Mouse (Mus musculus): Measurements from ENCODE around the gene Ppm1h. TPM values are rescaled to one million over a fixed set of nuclear protein-coding genes. Genes with fewer than 3 reads are reported as not detected.

Gene Ppm1h
- polyA plus RNA-seq, 1 experiment from 2014 or later, result 10.7 TPM

DNA sequence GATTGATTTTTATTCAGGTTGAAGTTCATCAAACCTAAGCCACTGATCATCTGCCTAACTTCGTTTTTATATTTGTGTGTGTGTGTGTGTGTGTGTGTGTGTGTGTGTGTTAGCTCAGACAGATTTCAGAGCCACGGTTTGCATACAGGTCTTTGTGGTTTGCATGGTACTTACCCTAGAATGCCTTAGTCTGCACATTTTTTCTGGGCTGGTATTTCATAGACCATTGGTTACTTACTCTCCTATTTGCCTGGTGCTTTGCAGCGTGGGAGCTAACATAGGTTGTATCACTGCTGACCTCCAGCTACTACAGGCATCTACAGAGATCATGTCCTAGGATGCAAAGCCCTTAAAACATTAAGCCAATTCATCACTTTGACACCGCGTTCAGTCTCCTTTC is 33.7 kb downstream of the Ppm1h start:
- Histone ChIP-seq H3K27me3 (no peaks in the 10 kb centered on the region), H3K4me2 (replicated peaks) (no peak overlapping the region), H3K36me3 (no peaks in the 10 kb centered on the region), H3K27ac (replicated peaks) (no peak overlapping the region), H3K4me3 (no peak overlapping the region), H3K4me1 (peaks cover 45% of the 10 kb centered on the region), H3K9ac (replicated peaks) (no peak overlapping the region), H3K9me3 (no peaks in the 10 kb centered on the region)
- WGBS, result 88% methylated on average over 5 of the region's 5 CpGs
- ATAC-seq (replicated peaks), result no peak

DNA sequence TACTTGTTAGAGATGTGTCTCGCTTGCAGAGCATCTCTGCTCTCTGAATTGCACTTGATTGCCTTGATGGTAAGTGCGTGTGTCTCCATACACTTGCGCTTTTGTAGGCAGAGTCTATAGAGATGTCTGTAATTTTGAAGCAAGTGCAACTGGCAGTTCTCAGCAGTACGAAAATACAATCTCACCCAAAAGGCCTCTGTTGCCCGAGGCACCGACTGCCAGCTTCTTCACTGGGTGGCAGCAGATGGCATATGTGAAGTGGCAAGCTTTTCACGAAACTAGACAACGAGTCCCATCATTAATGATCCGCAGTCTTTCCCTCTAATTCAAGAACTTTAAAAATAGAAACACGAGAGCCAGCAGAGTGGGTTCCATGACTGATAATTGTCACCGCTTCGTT is 37.3 kb downstream of the Ppm1h start:
- no peaks in the 10 kb centered on the region for H3K36me3 ChIP-seq
- 0 out of 2 replicates have a peak overlapping the region, but pooled peaks have one; percentile 16 for H3K4me2 ChIP-seq (replicated peaks)
- no peak overlapping the region for H3K4me3 ChIP-seq
- peak overlapping the region; percentile 70 for H3K27ac ChIP-seq (replicated peaks)
- peak; percentile 54 for ATAC-seq (replicated peaks)
- no peaks in the 10 kb centered on the region for H3K27me3 ChIP-seq
- WGBS, result 29% methylated on average over 12 of the region's 12 CpGs
- H3K9ac ChIP-seq (replicated peaks), result no peak overlapping the region
- H3K9me3 ChIP-seq, result no peaks in the 10 kb centered on the region
- peaks cover 46% of the 10 kb centered on the region for H3K4me1 ChIP-seq

DNA sequence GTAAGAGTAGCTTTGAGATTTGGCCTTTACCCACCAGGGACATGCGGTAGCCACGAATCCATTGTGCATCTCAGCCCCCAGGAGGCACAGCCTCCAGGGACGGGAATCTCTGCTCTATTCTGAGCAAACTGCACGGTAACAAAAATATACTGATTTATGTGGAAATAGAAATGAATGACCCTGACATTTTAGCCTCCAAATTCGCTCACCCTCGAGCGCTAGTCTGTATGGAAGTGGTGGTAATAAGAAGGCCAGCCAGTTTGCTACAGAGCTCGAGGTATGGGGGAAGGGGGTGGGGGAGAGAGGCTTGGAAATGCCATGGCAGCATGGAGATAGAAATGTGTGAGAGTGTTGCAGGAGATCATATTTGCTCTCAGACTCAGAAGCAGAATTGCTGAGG is 37.7 kb downstream of the Ppm1h start:
- H3K9me3 ChIP-seq, result no peaks in the 10 kb centered on the region
- H3K27ac ChIP-seq (replicated peaks), result peak overlapping the region; percentile 70
- H3K4me2 ChIP-seq (replicated peaks), result 0 out of 2 replicates have a peak overlapping the region, but pooled peaks have one; percentile 16
- peaks cover 42% of the 10 kb centered on the region for H3K4me1 ChIP-seq
- no peaks in the 10 kb centered on the region for H3K27me3 ChIP-seq
- no peaks in the 10 kb centered on the region for H3K36me3 ChIP-seq
- peak; percentile 20 for ATAC-seq (replicated peaks)
- H3K9ac ChIP-seq (replicated peaks), result no peak overlapping the region
- no peak overlapping the region for H3K4me3 ChIP-seq
- 33% methylated on average over 8 of the region's 8 CpGs for WGBS

DNA sequence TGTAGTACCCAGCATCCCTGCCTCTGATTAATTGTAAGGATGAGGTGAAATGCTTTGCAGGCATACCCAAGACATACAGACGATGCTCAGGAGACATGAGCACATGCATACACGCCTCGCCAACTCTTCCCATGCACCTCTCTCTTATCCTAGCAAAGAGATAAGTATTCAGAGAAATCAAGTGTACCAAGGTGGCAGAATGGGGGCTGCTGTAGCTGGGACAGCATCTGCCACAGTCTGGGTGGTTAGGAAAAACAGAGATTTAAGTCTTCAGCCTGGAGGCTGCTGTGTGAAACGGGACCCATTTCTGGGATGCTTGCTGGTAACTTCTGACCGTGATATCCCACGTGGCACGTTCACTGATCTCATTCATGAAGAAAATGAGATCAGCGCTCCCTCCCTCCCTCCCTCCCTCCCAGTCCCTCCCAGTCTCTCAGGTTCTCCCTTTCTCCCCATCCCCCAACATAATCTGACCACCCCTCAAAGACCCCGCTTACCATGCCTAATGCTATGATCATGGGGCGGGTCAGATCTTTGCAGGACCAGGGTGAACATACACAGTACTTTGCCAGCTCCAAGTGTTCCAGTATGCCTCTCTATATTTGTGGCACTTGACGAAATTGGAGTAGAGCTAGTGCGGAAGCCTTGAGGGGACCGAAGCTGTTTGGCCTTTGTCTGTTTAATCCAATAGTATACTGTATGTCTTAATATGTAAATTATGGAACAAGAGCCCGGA is 38.3 kb downstream of the Ppm1h start:
- no peaks in the 10 kb centered on the region for H3K9me3 ChIP-seq
- no peak overlapping the region for H3K4me3 ChIP-seq
- no peaks in the 10 kb centered on the region for H3K36me3 ChIP-seq
- peak overlapping the region; percentile 70; the same call in 1 of the 2 replicates for H3K27ac ChIP-seq (replicated peaks)
- peak; percentile 24; the same call in 1 of the 2 replicates for ATAC-seq (replicated peaks)
- no peak overlapping the region for H3K9ac ChIP-seq (replicated peaks)
- WGBS, result 45% methylated on average over 14 of the region's 14 CpGs
- H3K27me3 ChIP-seq, result no peaks in the 10 kb centered on the region
- H3K4me2 ChIP-seq (replicated peaks), result no peak overlapping the region
- peaks cover 36% of the 10 kb centered on the region for H3K4me1 ChIP-seq

DNA sequence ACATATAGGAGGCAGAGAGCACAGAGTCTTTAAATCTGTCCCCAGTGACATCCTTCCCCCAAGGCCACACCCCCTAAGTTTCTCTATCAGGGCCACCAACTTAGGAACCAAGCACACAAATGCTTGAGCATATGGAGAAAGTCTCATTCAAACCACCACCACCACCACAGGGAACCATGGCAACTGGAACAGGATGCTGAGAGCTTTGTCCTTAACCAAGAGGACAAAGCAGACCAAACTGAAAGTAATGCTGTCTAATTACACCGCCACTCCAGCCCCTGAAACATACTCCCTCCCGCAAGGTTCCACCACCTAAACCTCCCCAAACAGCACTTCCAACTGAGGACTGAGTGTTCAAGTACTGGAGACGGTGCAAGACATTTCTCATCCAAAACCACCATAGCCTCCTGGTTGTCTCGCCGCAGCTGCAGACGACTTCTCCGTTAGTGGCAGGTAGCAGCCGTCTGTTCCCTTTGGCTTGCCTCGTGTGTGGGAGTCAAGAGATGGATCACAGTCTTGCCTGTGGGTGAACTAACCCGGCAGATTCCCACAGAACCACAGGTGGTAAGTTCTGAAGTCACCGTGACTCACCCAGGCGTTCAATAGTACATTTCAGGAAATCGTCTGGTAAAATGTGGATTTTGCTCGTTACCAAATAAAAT is 39.3 kb downstream of the Ppm1h start:
- 34% methylated on average over 14 of the region's 14 CpGs for WGBS
- no peak overlapping the region for H3K4me3 ChIP-seq
- H3K27ac ChIP-seq (replicated peaks), result no peak overlapping the region
- H3K4me2 ChIP-seq (replicated peaks), result no peak overlapping the region
- ATAC-seq (replicated peaks), result peak; percentile 27
- peaks cover 31% of the 10 kb centered on the region for H3K4me1 ChIP-seq
- no peaks in the 10 kb centered on the region for H3K27me3 ChIP-seq
- no peaks in the 10 kb centered on the region for H3K36me3 ChIP-seq
- H3K9me3 ChIP-seq, result no peaks in the 10 kb centered on the region
- H3K9ac ChIP-seq (replicated peaks), result no peak overlapping the region

DNA sequence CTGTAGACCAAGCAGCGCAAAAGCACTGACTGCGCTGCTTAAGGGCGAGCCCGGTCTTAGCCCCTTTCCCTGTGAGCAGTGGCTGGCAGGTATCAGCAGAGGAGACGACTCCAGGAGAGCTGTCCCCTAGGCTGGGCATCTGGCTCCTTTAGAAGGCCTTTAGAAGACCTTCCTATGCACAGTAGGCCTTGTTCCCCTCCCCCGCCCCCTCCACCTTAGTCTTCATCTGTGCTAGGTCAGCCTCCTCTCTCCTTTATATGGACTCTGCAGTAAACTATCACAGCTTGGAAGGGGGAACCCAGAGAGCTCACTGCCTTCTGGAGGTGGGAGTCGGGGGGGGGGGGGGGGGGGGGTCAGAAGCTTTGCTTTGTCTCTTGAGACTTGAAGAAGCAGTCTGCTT is 40.4 kb downstream of the Ppm1h start:
- H3K4me2 ChIP-seq (replicated peaks), result no peak overlapping the region
- no peak for ATAC-seq (replicated peaks)
- peaks cover 31% of the 10 kb centered on the region for H3K4me1 ChIP-seq
- no peaks in the 10 kb centered on the region for H3K27me3 ChIP-seq
- no peak overlapping the region for H3K27ac ChIP-seq (replicated peaks)
- no peak overlapping the region for H3K4me3 ChIP-seq
- no peak overlapping the region for H3K9ac ChIP-seq (replicated peaks)
- WGBS, result 36% methylated on average over 7 of the region's 7 CpGs
- no peaks in the 10 kb centered on the region for H3K9me3 ChIP-seq
- no peaks in the 10 kb centered on the region for H3K36me3 ChIP-seq

DNA sequence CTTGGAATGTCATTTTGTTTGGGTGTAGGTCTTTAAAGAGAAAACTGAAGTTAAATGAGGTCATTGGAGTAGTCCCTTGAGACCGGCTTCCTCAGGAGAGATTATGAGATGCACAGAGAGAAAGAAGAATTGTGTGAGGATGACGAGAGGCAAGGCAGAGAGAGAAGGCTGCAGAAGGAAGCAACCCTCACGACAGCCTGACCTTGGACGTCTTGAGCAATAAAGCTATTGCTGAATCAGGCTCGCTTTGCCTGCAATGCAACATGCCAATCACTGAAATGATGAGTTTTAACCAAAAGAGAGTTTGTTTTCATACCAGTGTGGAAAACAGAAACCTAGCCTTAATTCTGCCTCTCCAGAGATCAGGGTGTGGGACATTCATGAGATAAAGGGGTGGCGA is 43.5 kb downstream of the Ppm1h start:
- Histone ChIP-seq H3K27ac (replicated peaks) (no peak overlapping the region), H3K9me3 (no peaks in the 10 kb centered on the region), H3K4me2 (replicated peaks) (no peak overlapping the region), H3K27me3 (no peaks in the 10 kb centered on the region), H3K36me3 (no peaks in the 10 kb centered on the region), H3K4me3 (no peak overlapping the region), H3K4me1 (peaks cover 11% of the 10 kb centered on the region), H3K9ac (replicated peaks) (no peak overlapping the region)
- 82% methylated on average over 6 of the region's 6 CpGs for WGBS
- ATAC-seq (replicated peaks), result no peak

DNA sequence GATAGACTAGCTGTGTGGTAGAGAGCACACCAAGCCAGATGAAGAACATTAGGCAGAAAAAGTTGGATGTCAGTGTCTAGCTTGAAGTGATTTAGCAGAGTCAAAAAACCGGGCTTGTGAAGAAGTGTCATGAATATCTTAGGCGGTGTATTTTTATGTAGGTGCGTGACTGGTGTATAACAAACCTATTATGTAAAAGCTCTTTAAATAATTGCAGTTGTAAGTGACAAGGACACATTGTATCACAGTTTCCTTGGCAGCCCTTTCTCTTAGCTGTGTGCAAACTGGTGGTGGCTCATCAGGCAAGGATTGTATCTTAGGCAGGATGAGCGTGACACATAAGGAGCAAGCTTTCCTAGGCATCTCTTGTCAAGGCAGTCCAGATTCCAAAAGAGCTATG is 46.1 kb downstream of the Ppm1h start:
- Histone ChIP-seq H3K4me1 (no peaks in the 10 kb centered on the region), H3K9ac (replicated peaks) (no peak overlapping the region), H3K27me3 (no peaks in the 10 kb centered on the region), H3K4me2 (replicated peaks) (no peak overlapping the region), H3K27ac (replicated peaks) (no peak overlapping the region), H3K36me3 (no peaks in the 10 kb centered on the region), H3K9me3 (no peaks in the 10 kb centered on the region), H3K4me3 (no peak overlapping the region)
- ATAC-seq (replicated peaks), result no peak
- 86% methylated on average over 4 of the region's 4 CpGs for WGBS

DNA sequence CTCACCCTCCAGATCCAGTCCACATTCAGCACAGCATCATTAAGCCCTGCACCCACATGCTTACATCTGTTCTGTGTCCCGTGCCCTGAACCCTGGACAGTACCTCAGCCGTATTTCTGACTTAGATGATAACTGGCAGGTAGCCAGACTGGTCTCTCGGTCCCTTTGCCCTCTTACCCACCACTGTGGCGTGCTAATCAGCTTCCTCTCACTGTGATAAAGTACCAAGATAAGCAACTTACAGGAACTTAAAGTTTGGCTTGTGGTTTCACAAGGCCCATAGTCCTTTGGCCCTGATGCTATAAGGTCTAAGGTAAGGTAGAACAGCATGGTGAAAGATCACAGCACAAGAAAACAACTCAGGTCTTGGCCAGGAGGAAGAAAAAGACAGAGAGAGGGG is 48.7 kb downstream of the Ppm1h start:
- no peak for ATAC-seq (replicated peaks)
- WGBS, result 74% methylated on average over 4 of the region's 4 CpGs

DNA sequence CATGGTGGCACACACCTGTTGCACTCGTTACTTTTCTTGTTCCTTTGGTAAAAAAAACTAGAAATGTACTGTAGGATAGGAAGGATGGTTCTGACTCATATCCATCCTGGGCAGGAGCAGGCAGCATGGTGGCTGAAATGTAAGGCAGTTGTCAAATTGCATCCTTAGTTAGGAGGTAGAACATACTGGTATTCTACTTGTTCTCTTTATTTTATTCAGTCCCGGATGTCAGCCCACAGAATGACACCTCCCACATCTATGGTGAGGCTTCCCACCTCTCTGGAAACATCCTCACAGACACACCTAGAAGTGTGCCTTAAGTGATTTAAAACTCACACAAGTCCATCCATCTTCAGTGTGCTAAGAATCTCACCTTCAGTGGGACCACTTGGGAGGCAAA is 49.6 kb downstream of the Ppm1h start:
- Histone ChIP-seq H3K27ac (replicated peaks) (no peak overlapping the region), H3K4me2 (replicated peaks) (no peak overlapping the region), H3K4me3 (no peak overlapping the region), H3K36me3 (no peaks in the 10 kb centered on the region), H3K9me3 (no peaks in the 10 kb centered on the region), H3K4me1 (no peaks in the 10 kb centered on the region), H3K27me3 (no peaks in the 10 kb centered on the region), H3K9ac (replicated peaks) (no peak overlapping the region)
- ATAC-seq (replicated peaks), result no peak
- 80% methylated on average over 2 of the region's 2 CpGs for WGBS

More for the DNA sequence above, 48.7 kb downstream of the Ppm1h start:
- Histone ChIP-seq H3K4me3 (no peak overlapping the region), H3K4me1 (no peaks in the 10 kb centered on the region), H3K9me3 (no peaks in the 10 kb centered on the region), H3K27ac (replicated peaks) (no peak overlapping the region), H3K36me3 (no peaks in the 10 kb centered on the region), H3K9ac (replicated peaks) (no peak overlapping the region), H3K4me2 (replicated peaks) (no peak overlapping the region), H3K27me3 (no peaks in the 10 kb centered on the region)

DNA sequence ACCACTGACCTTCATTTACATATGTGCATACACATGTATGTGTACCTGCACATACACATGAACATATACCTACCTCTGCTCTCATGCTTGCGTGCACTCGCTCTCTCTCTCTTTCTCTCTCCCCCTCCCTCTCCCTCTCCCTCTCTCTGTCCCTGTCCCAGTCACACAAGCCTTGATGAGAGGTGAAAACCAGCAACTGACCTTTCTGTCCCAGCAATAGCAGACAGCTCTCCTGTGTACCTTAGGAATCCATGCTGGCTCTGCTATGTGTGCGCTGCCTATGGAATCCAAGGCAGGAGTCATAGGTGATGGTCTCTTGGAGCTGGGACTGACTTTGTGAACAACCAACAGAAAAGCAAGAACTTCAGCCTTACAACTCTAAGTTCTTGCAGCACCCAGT is 53.6 kb downstream of the Ppm1h start:
- no peak overlapping the region for H3K4me2 ChIP-seq (replicated peaks)
- H3K36me3 ChIP-seq, result no peaks in the 10 kb centered on the region
- no peaks in the 10 kb centered on the region for H3K4me1 ChIP-seq
- H3K27ac ChIP-seq (replicated peaks), result no peak overlapping the region
- no peak overlapping the region for H3K4me3 ChIP-seq
- no peaks in the 10 kb centered on the region for H3K27me3 ChIP-seq
- ATAC-seq (replicated peaks), result no peak
- 99% methylated on average over 3 of the region's 3 CpGs for WGBS
- no peak overlapping the region for H3K9ac ChIP-seq (replicated peaks)
- no peaks in the 10 kb centered on the region for H3K9me3 ChIP-seq

DNA sequence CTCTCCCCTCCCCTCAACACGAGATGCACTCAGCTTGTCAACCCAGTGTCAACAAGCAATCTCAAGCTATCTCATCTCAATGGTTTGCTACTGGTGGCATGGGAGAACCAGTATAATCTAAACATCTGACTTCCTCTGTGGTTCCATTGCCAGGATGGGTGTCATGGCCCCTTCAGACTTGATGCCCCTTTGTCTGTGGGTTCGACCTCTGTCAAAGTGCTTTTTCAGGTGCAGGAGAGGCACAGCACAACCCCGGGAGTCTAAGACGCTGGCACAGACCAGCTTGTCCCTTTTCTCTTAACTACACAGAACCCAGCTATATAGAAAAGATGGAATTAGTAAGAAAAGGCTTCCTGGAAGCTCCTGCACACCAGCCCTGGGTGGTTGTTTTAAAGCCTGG is 56.0 kb downstream of the Ppm1h start:
- Histone ChIP-seq H3K9ac (replicated peaks) (no peak overlapping the region), H3K36me3 (no peaks in the 10 kb centered on the region), H3K4me1 (no peaks in the 10 kb centered on the region), H3K27ac (replicated peaks) (no peak overlapping the region), H3K9me3 (no peaks in the 10 kb centered on the region), H3K27me3 (no peaks in the 10 kb centered on the region), H3K4me2 (replicated peaks) (no peak overlapping the region), H3K4me3 (no peak overlapping the region)
- no peak for ATAC-seq (replicated peaks)
- WGBS, result 91% methylated on average over 4 of the region's 4 CpGs

Data from forebrain, embryonic 15.5 days (tissue).